Mouse (Mus musculus): ENCODE data around the gene Kdm1b.
A peak's percentile ranks its signal among the peaks of the same experiment; 100 is the strongest.

The Kdm1b gene

GRCm38 (mm10) chr13:47043030-47043680 lies at the start of gene Kdm1b:
Gene Kdm1b (plus strand): TSS chr13:47043499.
- DNase-seq (ENCODE audit: low spot score) = peak; percentile 98

DNA sequence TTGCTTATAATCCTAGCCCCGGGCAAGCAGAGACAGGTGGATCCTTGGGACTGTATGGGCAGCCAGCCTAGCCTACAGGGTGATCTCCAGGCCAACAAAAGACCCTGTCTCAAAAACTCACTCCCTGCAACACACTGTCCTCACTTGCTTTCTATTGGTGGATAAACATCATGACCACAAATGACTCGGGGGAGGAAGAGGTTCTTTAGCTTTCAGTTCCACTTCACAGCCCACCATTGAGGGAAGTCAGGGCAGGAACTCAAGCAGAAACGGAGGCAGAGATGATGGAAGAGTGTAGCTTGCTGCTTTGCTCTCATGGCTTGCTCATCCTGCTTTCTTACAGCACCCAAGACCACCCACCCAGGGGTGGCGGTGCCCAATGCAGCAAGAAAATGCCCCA lies 45.9 kb upstream of the Kdm1b start:
- no peak for DNase-seq (ENCODE audit: low spot score)

DNA sequence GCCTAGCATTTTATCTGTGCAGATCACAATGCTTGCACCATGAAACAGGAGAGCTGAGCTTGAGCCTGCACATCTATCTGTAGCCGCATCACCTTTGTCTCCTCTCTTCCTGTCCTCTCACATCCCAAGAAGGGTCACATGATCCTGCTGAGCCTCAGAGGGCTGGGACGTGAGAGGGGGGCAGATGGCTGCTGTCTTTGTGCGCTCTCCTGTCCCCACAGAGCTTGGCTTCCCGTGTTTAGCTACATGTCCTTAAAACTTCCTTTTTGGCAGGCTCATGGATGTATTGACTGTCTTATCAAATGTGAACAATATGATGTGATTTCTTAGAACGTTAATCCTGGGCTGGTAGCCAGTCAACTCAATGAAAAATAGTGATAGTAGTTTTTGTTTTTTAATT lies 43.8 kb upstream of the Kdm1b start:
- no peak for DNase-seq (ENCODE audit: low spot score)

DNA sequence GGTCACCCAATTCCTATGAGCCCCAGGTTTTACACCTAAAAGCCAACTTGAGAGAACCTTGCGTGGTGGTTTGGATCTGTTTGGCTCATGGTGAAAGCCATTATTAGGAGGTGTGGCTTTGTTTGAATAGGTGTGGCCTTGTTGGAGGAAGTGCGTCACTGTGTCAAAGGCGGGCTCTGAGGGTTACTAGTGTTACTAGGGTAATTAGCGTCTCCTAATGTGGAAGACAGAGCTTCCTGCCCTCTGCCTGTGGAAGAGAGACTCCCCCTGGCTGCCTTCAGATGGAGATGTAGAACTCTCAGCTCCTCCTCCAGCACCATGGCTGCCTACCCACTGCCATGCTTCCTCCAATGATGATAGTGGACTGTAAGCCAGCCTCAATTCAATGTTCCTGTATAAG lies 41.7 kb upstream of the Kdm1b start:
- no peak for DNase-seq (ENCODE audit: low spot score)

DNA sequence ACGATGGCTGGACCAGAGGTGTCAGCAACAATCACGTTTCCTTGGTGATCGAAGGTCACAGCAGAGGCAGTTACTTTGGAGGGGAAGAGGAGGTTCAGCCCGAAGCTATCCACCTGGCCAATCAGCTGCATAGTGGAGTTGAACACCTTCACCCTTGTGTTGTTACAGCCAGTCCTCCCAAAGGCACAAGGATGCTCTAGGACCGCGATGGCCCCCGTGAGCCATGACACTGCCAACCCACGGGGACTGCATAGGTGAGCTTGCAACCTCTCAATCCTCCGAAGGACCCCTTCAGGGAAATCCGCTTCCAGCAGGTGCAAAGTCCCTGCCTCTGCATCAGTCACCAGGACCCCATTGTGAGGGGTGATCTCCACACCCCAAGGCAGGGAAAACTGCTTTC lies 29.6 kb upstream of the Kdm1b start:
- no peak for DNase-seq (ENCODE audit: low spot score)

GRCm38 (mm10) chr13:47014334-47015194 lies 28.7 kb upstream of the Kdm1b start, which contains the start of gene Nhlrc1:
Gene Nhlrc1 (minus strand): TSS chr13:47014850.
- peak; percentile 68 for DNase-seq (ENCODE audit: low spot score)

DNA sequence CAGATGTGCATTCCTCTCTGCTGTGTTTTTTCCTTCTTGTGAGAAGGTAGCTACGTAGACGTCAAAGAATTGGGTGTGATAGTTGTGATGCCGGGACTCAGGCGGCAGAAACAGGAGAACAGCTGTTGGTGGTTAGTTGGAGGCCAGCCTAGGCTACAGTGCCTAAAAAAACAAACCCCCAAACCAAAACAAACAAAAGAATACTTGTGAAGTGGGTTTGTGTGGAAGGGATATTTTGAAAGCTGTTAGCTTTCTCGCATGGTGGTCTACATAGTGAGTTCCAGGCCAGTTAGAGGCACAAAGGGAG lies 28.2 kb upstream of the Kdm1b start:
- no peak for DNase-seq (ENCODE audit: low spot score)

- DNase-seq (ENCODE audit: low spot score) = peak; percentile 18
These were observed 26.0 kb upstream of the Kdm1b start for GRCm38 (mm10) chr13:47017259-47017658.

GRCm38 (mm10) chr13:47019774-47020173 lies 23.5 kb upstream of the Kdm1b start:
- no peak for DNase-seq (ENCODE audit: low spot score)

GRCm38 (mm10) chr13:47020798-47021197 lies 22.5 kb upstream of the Kdm1b start:
- DNase-seq (ENCODE audit: low spot score) = no peak

GRCm38 (mm10) chr13:47030376-47031107 lies 12.8 kb upstream of the Kdm1b start:
- DNase-seq (ENCODE audit: low spot score) = no peak

- no peak for DNase-seq (ENCODE audit: low spot score)
These were observed 9.7 kb upstream of the Kdm1b start for GRCm38 (mm10) chr13:47033602-47034001.

DNA sequence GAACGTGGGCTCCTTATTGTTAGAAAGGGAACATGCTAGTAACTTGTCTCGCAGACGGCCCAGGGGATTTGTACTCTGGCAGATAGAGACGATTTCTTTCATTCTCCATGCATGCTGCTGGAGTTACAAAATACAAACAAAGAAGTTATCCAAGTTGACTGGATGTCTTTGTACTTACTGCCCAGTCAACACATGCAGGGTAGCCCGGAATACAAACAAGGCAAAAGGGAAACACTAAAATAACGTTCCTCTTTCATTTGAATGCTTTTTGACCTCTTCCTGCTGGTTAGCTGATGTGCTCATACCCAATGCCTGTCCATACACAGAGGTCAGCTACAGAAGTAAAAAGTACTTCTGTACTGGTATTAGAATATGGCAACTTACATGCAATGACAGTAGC lies 5.4 kb upstream of the Kdm1b start:
- no peak for DNase-seq (ENCODE audit: low spot score)

- DNase-seq (ENCODE audit: low spot score) = no peak
These were observed 3.2 kb upstream of the Kdm1b start for GRCm38 (mm10) chr13:47040061-47040460.

DNA sequence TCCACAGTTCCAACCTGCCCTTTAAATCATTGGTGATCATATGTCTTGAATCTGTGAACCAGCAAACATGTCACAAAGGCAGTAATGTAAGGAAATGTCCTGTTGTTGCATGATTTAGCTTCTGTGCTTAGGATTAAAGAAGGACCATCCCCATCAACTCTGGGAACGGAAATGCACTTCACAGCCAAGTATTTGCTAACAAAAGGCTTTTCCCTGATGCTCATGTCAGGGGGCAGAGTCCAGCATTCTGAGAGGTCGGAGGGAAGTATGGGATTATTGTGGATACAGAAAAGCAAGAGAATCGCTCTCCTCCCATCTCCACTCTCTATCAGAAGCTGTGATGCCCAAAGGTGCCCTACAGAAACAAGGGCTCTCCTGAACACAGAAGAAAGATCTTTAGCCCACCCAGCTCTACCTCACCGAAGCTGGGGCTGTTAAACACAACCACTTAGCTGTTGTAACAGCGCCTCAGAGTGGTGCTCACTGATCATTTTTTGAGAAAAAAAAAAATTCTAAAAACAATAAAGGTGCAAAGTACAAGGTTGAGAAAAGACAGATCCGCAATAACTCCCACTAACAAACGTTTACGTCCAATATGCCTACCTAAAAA lies 1.2 kb upstream of the Kdm1b start:
- no peak for DNase-seq (ENCODE audit: low spot score)

DNA sequence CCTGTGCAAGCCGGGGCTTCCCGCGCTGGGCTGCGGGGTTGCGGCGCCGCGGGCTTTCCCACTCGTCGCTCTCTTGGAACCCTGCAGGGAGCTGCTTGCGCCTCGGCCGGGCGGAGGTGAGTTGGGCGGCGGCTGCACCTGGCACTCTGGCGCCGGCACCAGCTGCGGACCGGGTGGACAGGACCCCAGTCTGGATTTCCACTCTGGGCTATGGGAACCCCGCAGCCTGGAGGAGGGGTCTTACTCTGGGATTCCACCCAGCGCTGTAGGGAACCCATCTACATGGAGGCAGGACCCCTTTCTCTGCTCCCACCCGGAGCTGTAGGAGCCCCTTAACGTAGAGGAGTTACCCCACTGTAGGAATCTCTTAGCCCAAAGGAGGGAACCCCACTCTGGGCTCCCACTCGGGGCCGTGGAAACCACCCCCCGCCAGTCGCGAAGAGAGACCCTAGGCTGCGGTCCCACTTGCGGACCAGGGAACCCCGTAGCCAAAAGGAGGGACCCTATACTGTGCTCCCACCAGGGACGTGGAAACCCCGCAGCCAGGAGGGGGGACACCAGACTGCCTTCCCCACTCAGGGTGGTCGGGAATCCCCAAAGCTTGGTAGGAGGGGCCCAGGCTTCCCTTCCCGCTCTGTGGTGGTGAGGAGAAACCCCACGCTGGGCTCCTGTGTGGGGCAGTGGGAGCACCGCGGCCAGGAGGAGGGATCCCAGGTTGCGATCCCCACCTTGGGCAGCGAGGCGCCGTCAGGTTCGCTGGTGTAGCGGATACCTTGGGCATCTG lies 726 bp downstream of the Kdm1b start:
- peak; percentile 24 for DNase-seq (ENCODE audit: low spot score)

DNA sequence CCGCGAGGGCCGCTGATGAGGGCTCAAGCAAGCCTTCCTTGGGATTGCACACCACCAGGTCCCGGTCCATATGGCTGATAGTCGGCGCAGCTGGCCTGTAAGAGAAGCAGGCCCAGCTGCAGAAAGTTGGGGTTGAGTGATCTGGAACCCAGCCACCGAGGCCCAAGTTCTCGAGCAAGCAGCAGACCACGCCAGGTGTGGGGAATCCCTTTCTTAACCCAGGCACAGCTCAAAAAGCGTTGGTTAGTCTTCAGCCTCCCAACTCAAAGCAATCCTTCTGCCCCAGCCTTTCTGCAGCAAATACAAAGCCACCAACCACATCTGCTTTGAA lies 1.3 kb downstream of the Kdm1b start, which contains the start of gene Tpmt:
TSS of gene Tpmt (minus strand) at position 121 of the 331 bp plus-strand sequence.
- DNase-seq (ENCODE audit: low spot score) = peak; percentile 30

DNA sequence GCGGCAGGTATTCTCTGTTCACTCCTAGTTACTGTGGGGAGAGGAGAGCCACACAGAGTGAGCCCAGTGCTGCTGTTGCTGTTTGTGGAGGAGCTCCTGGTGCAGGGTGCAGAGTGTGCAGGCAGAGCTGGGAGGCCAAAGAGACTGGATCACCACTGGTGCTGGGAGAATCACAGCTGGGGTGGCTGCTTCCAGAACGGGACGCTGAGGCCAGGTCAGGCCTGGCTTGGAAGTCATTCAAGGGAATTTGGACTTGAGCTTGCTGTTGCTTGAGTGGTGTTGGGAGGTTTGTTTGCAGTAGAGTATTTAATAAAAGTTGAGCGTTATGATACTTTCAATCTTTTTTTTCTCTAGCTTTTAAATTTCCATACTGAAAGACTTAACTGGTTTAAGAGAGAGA lies 4.7 kb downstream of the Kdm1b start:
- no peak for DNase-seq (ENCODE audit: low spot score)

DNA sequence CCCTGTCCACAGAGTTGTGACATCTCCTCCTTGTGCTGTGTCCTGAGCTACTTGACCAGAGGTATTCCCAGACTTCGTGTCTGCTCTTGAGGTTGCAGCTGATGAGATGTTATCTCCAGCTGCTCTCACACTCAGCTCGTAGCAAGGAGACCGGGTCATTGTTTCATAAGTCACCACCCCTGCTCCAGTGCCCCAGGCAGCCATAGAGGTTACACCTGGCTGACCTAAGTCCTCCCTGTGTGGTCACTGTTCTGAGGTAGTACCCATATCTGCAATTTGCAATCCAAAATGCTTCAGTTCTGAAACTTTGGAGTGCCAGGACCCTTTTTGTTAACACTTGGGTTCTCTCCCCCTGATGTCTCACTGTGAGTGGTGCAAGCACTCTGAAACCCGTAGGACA lies 6.7 kb downstream of the Kdm1b start:
- no peak for DNase-seq (ENCODE audit: low spot score)

- DNase-seq (ENCODE audit: low spot score) = no peak
These were observed 10.7 kb downstream of the Kdm1b start for GRCm38 (mm10) chr13:47053971-47054370.

- DNase-seq (ENCODE audit: low spot score) = no peak
These were observed 12.8 kb downstream of the Kdm1b start for GRCm38 (mm10) chr13:47056126-47056525.

DNA sequence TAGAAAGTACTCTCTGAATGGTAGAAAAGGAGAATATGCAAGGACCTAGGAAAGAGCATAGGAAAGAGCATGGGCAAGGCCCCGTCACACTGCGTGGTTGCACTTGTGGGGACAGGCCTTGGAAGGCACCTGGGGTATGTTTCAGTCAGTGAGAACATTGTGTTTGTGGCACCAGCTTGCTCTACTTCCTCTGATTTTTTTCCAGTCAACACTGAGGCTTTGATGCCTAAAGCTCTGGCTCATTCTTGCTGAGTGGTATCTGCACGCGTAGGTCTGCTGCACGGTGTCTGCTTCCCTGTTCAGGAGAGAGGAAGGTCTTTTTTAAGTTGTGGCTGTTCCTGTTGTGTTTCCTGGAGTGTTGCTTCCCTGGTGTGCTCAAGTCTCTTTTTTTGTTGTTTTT lies 13.5 kb downstream of the Kdm1b start:
- DNase-seq (ENCODE audit: low spot score) = no peak

All from testis, postnatal 14 days (tissue).